Mouse (Mus musculus) urinary bladder, adult 18-20 months (tissue): Measurements from ENCODE around the gene Nr1i3.
"Not testable (repeated sequence)": the region's sequence is repeated elsewhere in the genome, so short reads cannot be mapped to it uniquely, and the experiment has no call there.

Experiments used
- DNase-seq, 2 experiments: peaks; one replicate each; pipeline ENCODE4 v3.0.0; 2022; ENCODE audit warnings: low spot score in 2 of 2, mixed read lengths in 2 of 2

The Nr1i3 gene

GRCm38 (mm10) chr1:171230215-171230614 lies 16.4 kb downstream of the Nr1i3 start:
- DNase-seq, result no peak

GRCm38 (mm10) chr1:171231844-171232243 lies 18.1 kb downstream of the Nr1i3 start:
- no peak for DNase-seq

GRCm38 (mm10) chr1:171232348-171232747 lies 18.6 kb downstream of the Nr1i3 start:
- DNase-seq, result no peak

- DNase-seq, result no peak
Observed at GRCm38 (mm10) chr1:171232800-171233730, 19.3 kb downstream of the Nr1i3 start.

GRCm38 (mm10) chr1:171234126-171234525 lies 20.4 kb downstream of the Nr1i3 start, which contains the start of gene Fcer1g:
TSS of gene Fcer1g (minus strand) at chr1:171234365.
- no peak for DNase-seq

GRCm38 (mm10) chr1:171234538-171234937 lies 20.8 kb downstream of the Nr1i3 start:
- DNase-seq, result no peak

GRCm38 (mm10) chr1:171235791-171236190 lies 22.0 kb downstream of the Nr1i3 start:
- DNase-seq, result no peak

- no peak for DNase-seq
Observed at GRCm38 (mm10) chr1:171237438-171237837, 23.7 kb downstream of the Nr1i3 start.

GRCm38 (mm10) chr1:171238463-171238862 lies 24.7 kb downstream of the Nr1i3 start:
- DNase-seq, result peak in 1 of 2 experiments; percentile 26

GRCm38 (mm10) chr1:171239992-171240744 lies 26.4 kb downstream of the Nr1i3 start:
- no peak for DNase-seq

- no peak for DNase-seq
Observed at GRCm38 (mm10) chr1:171240911-171241310, 27.1 kb downstream of the Nr1i3 start.

GRCm38 (mm10) chr1:171241952-171242351 lies 28.2 kb downstream of the Nr1i3 start:
- not testable (repeated sequence) for DNase-seq

- DNase-seq, result no peak
Observed at GRCm38 (mm10) chr1:171245353-171245752, 31.6 kb downstream of the Nr1i3 start.

GRCm38 (mm10) chr1:171246709-171247452 lies 33.1 kb downstream of the Nr1i3 start:
- peak; percentile 91 to 96 for DNase-seq

- DNase-seq, result no peak
Observed at GRCm38 (mm10) chr1:171247453-171247841, 33.7 kb downstream of the Nr1i3 start.

GRCm38 (mm10) chr1:171247916-171248315 lies 34.1 kb downstream of the Nr1i3 start:
- DNase-seq, result no peak

GRCm38 (mm10) chr1:171248386-171249226 lies 34.8 kb downstream of the Nr1i3 start:
- no peak for DNase-seq

GRCm38 (mm10) chr1:171249913-171250600 lies 36.3 kb downstream of the Nr1i3 start, which contains the start of gene Adamts4:
TSS of gene Adamts4 (plus strand) at chr1:171250421.
- DNase-seq, result no peak

- DNase-seq, result no peak
Observed at GRCm38 (mm10) chr1:171250680-171251593, 37.2 kb downstream of the Nr1i3 start, which contains the start of gene Ndufs2. TSS of gene Ndufs2 (minus strand) at chr1:171251388.
